Mouse (Mus musculus): ENCODE measurements around the gene Nfib. TPM values are rescaled to one million over a fixed set of nuclear protein-coding genes. Genes with fewer than 3 reads are reported as not detected.

The Nfib gene
- polyA plus RNA-seq, 1 experiment from 2014 or later = 13.5 TPM

- TF ChIP-seq CTCF (IDR thresholded peaks at IDR 0.05; ENCODE audit: low read depth) = no peak
- H3K36me3 ChIP-seq (ENCODE audit: control insufficient read depth, insufficient read depth) = no peaks in the 10 kb centered on the region
- H3K4me3 ChIP-seq (ENCODE audit: low read depth, low read length) = no peak overlapping the region
- H3K27me3 ChIP-seq (replicated peaks; ENCODE audit: control insufficient read depth, insufficient read depth, low read length) = no peaks in the 10 kb centered on the region
- H3K4me1 ChIP-seq (replicated peaks; ENCODE audit: control insufficient read depth, insufficient read depth, low read length) = no peaks in the 10 kb centered on the region
- no peak overlapping the region for H3K4me2 ChIP-seq (replicated peaks; ENCODE audit: low read depth)
- H3K27ac ChIP-seq (ENCODE audit: low read depth, low read length) = no peak overlapping the region
- H3K9ac ChIP-seq (ENCODE audit: low read depth, low read length) = no peak overlapping the region
- 88% methylated on average over 7 of the region's 7 CpGs for whole genome bisulfite sequencing
- no peaks in the 10 kb centered on the region for H3K9me3 ChIP-seq (ENCODE audit: control insufficient read depth)
- no peak for ATAC-seq
Observed at GRCm38 (mm10) chr4:82661215-82661614, 44.3 kb downstream of the Nfib start.

GRCm38 (mm10) chr4:82645679-82646078 lies 59.9 kb downstream of the Nfib start:
- ATAC-seq = no peak
- Histone ChIP-seq H3K27ac (ENCODE audit: low read depth, low read length) (no peak overlapping the region), H3K4me1 (replicated peaks; ENCODE audit: control insufficient read depth, insufficient read depth, low read length) (no peaks in the 10 kb centered on the region), H3K27me3 (replicated peaks; ENCODE audit: control insufficient read depth, insufficient read depth, low read length) (no peaks in the 10 kb centered on the region), H3K4me3 (ENCODE audit: low read depth, low read length) (no peak overlapping the region), H3K9me3 (ENCODE audit: control insufficient read depth) (no peaks in the 10 kb centered on the region), H3K4me2 (replicated peaks; ENCODE audit: low read depth) (no peak overlapping the region), H3K36me3 (ENCODE audit: control insufficient read depth, insufficient read depth) (no peaks in the 10 kb centered on the region), H3K9ac (ENCODE audit: low read depth, low read length) (no peak overlapping the region)
- WGBS = 78% methylated on average over 5 of the region's 5 CpGs
- TF ChIP-seq CTCF (IDR thresholded peaks at IDR 0.05; ENCODE audit: low read depth) = no peak

- Histone ChIP-seq H3K4me1 (replicated peaks; ENCODE audit: control insufficient read depth, insufficient read depth, low read length) (no peaks in the 10 kb centered on the region), H3K4me3 (ENCODE audit: low read depth, low read length) (no peak overlapping the region), H3K27me3 (replicated peaks; ENCODE audit: control insufficient read depth, insufficient read depth, low read length) (no peaks in the 10 kb centered on the region), H3K9me3 (ENCODE audit: control insufficient read depth) (no peaks in the 10 kb centered on the region), H3K36me3 (ENCODE audit: control insufficient read depth, insufficient read depth) (no peaks in the 10 kb centered on the region), H3K4me2 (replicated peaks; ENCODE audit: low read depth) (no peak overlapping the region), H3K9ac (ENCODE audit: low read depth, low read length) (no peak overlapping the region), H3K27ac (ENCODE audit: low read depth, low read length) (no peak overlapping the region)
- ATAC-seq = no peak
- WGBS = 87% methylated on average over 9 of the region's 9 CpGs
- TF ChIP-seq CTCF (IDR thresholded peaks at IDR 0.05; ENCODE audit: low read depth) = no peak
Observed at GRCm38 (mm10) chr4:82644797-82645196, 60.8 kb downstream of the Nfib start.

GRCm38 (mm10) chr4:82643734-82644085 lies 61.8 kb downstream of the Nfib start:
- H3K9ac ChIP-seq (ENCODE audit: low read depth, low read length) = no peak overlapping the region
- no peak overlapping the region for H3K27ac ChIP-seq (ENCODE audit: low read depth, low read length)
- no peaks in the 10 kb centered on the region for H3K9me3 ChIP-seq (ENCODE audit: control insufficient read depth)
- TF ChIP-seq CTCF (IDR thresholded peaks at IDR 0.05; ENCODE audit: low read depth) = no peak
- H3K4me2 ChIP-seq (replicated peaks; ENCODE audit: low read depth) = no peak overlapping the region
- H3K4me1 ChIP-seq (replicated peaks; ENCODE audit: control insufficient read depth, insufficient read depth, low read length) = no peaks in the 10 kb centered on the region
- no peaks in the 10 kb centered on the region for H3K36me3 ChIP-seq (ENCODE audit: control insufficient read depth, insufficient read depth)
- H3K4me3 ChIP-seq (ENCODE audit: low read depth, low read length) = no peak overlapping the region
- H3K27me3 ChIP-seq (replicated peaks; ENCODE audit: control insufficient read depth, insufficient read depth, low read length) = no peaks in the 10 kb centered on the region
- 65% methylated on average over 5 of the region's 5 CpGs for WGBS
- ATAC-seq = no peak

GRCm38 (mm10) chr4:82643022-82643733 lies 62.4 kb downstream of the Nfib start:
- H3K9me3 ChIP-seq (ENCODE audit: control insufficient read depth) = no peaks in the 10 kb centered on the region
- H3K9ac ChIP-seq (ENCODE audit: low read depth, low read length) = no peak overlapping the region
- no peak overlapping the region for H3K27ac ChIP-seq (ENCODE audit: low read depth, low read length)
- no peaks in the 10 kb centered on the region for H3K36me3 ChIP-seq (ENCODE audit: control insufficient read depth, insufficient read depth)
- no peak for ATAC-seq
- TF ChIP-seq CTCF (IDR thresholded peaks at IDR 0.05; ENCODE audit: low read depth) = peak; percentile 80
- H3K4me1 ChIP-seq (replicated peaks; ENCODE audit: control insufficient read depth, insufficient read depth, low read length) = no peaks in the 10 kb centered on the region
- no peaks in the 10 kb centered on the region for H3K27me3 ChIP-seq (replicated peaks; ENCODE audit: control insufficient read depth, insufficient read depth, low read length)
- no peak overlapping the region for H3K4me2 ChIP-seq (replicated peaks; ENCODE audit: low read depth)
- H3K4me3 ChIP-seq (ENCODE audit: low read depth, low read length) = no peak overlapping the region
- WGBS = 58% methylated on average over 6 of the region's 6 CpGs

- Histone ChIP-seq H3K36me3 (ENCODE audit: control insufficient read depth, insufficient read depth) (no peaks in the 10 kb centered on the region), H3K9me3 (ENCODE audit: control insufficient read depth) (no peaks in the 10 kb centered on the region), H3K4me1 (replicated peaks; ENCODE audit: control insufficient read depth, insufficient read depth, low read length) (no peaks in the 10 kb centered on the region), H3K4me3 (ENCODE audit: low read depth, low read length) (no peak overlapping the region), H3K27me3 (replicated peaks; ENCODE audit: control insufficient read depth, insufficient read depth, low read length) (no peaks in the 10 kb centered on the region), H3K4me2 (replicated peaks; ENCODE audit: low read depth) (no peak overlapping the region), H3K27ac (ENCODE audit: low read depth, low read length) (no peak overlapping the region), H3K9ac (ENCODE audit: low read depth, low read length) (no peak overlapping the region)
- WGBS = 58% methylated on average over 5 of the region's 5 CpGs
- no peak for TF ChIP-seq CTCF (IDR thresholded peaks at IDR 0.05; ENCODE audit: low read depth)
- ATAC-seq = no peak
Observed at GRCm38 (mm10) chr4:82641066-82641680, 64.4 kb downstream of the Nfib start.

Data from intestine, postnatal 0 days (tissue).